Mouse (Mus musculus): ENCODE data around the gene Fam160b1.

Fam160b1 gene

GRCm38 (mm10) chr19:57417800-57418580 lies 57.5 kb downstream of the Fam160b1 start:
- no peak for DNase-seq (ENCODE audit: extremely low read depth, insufficient read length, low spot score)

- no peak for DNase-seq (ENCODE audit: extremely low read depth, insufficient read length, low spot score)
These were observed 62.9 kb downstream of the Fam160b1 start for GRCm38 (mm10) chr19:57423402-57423801.

- DNase-seq (ENCODE audit: extremely low read depth, insufficient read length, low spot score) = no peak
These were observed 64.8 kb downstream of the Fam160b1 start for GRCm38 (mm10) chr19:57425296-57425695.

- no peak for DNase-seq (ENCODE audit: extremely low read depth, insufficient read length, low spot score)
These were observed 66.4 kb downstream of the Fam160b1 start for GRCm38 (mm10) chr19:57426841-57427240.

- DNase-seq (ENCODE audit: extremely low read depth, insufficient read length, low spot score) = no peak
These were observed 67.4 kb downstream of the Fam160b1 start for GRCm38 (mm10) chr19:57427756-57428438.

GRCm38 (mm10) chr19:57428641-57429040 lies 68.2 kb downstream of the Fam160b1 start:
- DNase-seq (ENCODE audit: extremely low read depth, insufficient read length, low spot score) = no peak

- DNase-seq (ENCODE audit: extremely low read depth, insufficient read length, low spot score) = no peak
These were observed 69.4 kb downstream of the Fam160b1 start for GRCm38 (mm10) chr19:57429926-57430325.

GRCm38 (mm10) chr19:57431476-57431875 lies 71.0 kb downstream of the Fam160b1 start:
- no peak for DNase-seq (ENCODE audit: extremely low read depth, insufficient read length, low spot score)

- no peak for DNase-seq (ENCODE audit: extremely low read depth, insufficient read length, low spot score)
These were observed 73.5 kb downstream of the Fam160b1 start for GRCm38 (mm10) chr19:57434024-57434423.

GRCm38 (mm10) chr19:57436586-57437021 lies 76.1 kb downstream of the Fam160b1 start:
- no peak for DNase-seq (ENCODE audit: extremely low read depth, insufficient read length, low spot score)

GRCm38 (mm10) chr19:57437042-57437441 lies 76.6 kb downstream of the Fam160b1 start:
- no peak for DNase-seq (ENCODE audit: extremely low read depth, insufficient read length, low spot score)

Data from 3134 (cell line).